Mouse (Mus musculus): ENCODE measurements around the gene Trmt10b. TPM values are rescaled to one million over a fixed set of nuclear protein-coding genes. Genes with fewer than 3 reads are reported as not detected.

The Trmt10b gene
- total RNA-seq (2014; rRNA removed; ENCODE audit: low replicate concordance), result 0.65 and 2.1 TPM in 2 replicates
- polyA plus RNA-seq (2015; fragmentation: Nextera tagmentation; extraction: Ambion mirVana), result 6.3 and 9.2 TPM in 2 replicates

DNA sequence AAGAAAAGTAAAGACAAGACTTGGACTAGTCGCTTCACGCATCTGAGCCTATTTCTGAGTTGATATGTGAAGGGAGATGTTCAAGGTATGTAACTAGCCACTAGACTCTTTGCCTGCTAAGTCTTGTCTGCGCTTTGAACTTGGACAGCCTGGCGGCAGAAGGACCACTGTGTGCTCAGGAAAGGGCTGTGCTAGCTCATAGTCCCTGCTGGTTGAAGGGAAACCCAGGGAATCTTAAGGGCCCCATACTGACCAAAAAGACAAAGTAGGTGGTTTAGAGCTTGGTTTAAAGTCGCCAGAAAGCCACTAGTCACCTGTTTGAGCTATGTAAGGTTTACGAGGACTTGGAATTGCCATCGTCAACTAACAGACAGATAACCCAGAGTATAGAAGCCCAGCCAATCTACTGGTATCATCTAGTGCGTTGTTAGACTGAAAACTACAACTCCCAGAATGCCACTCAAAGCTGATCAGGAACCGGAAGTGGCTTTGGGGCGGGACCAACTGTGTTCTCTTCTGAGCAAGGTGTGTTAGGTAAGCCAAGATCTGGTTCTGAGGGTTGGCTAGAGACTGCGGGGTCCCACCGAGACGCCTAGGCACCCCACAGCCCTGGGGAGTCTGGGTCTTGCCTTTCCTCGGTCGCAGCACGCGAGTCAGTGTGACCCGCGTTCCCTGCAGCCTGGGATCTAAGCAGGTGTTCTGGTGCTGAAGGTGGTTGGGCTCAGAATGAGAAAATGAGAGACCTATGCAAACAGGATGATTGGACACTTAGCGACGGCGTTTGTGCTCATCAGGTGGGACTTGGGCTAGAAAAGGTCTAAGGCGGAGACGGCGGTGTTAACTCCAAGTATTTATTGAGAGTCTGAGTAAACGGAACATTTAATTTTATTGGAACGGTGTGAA, at the start of gene Trmt10b:
Gene Trmt10b, plus strand, starts transcription at position 466 of the 903 bp plus-strand sequence.
- H3K9ac ChIP-seq (replicated peaks; ENCODE audit: low read depth, low read length), result peak within 1 kb of the TSS; percentile 65
- no peaks in the 10 kb centered on the region for H3K9me3 ChIP-seq (replicated peaks; ENCODE audit: control insufficient read depth, low read length)
- 0 out of 2 replicates have a peak, but pooled peaks cover 3% of the 10 kb centered on the region for H3K4me1 ChIP-seq (ENCODE audit: control insufficient read depth, insufficient read depth)
- WGBS, result 17% methylated on average over 27 of the region's 27 CpGs
- ATAC-seq (ENCODE audit: insufficient read depth, low read depth), result peak; percentile 44; the same call in 1 of the 2 replicates
- H3K27me3 ChIP-seq (ENCODE audit: control insufficient read depth, insufficient read depth, low read length), result no peaks in the 10 kb centered on the region
- H3K27ac ChIP-seq (ENCODE audit: low read depth), result no peak within 1 kb of the TSS
- peak within 1 kb of the TSS; percentile 81 for H3K4me2 ChIP-seq (ENCODE audit: low read depth, low read length)
- H3K4me3 ChIP-seq (ENCODE audit: low read depth, low read length), result peak within 1 kb of the TSS; percentile 89
- peak; percentile 78 for DNase-seq (ENCODE audit: low spot score)
- TF ChIP-seq CTCF (IDR thresholded peaks at IDR 0.05; ENCODE audit: low read depth), result no peak
- no peak for TF ChIP-seq EP300 (IDR thresholded peaks at IDR 0.05; ENCODE audit: low read depth)
- peaks cover 20% of the 10 kb centered on the region for H3K36me3 ChIP-seq (replicated peaks; ENCODE audit: control insufficient read depth, insufficient read depth, low read length)

DNA sequence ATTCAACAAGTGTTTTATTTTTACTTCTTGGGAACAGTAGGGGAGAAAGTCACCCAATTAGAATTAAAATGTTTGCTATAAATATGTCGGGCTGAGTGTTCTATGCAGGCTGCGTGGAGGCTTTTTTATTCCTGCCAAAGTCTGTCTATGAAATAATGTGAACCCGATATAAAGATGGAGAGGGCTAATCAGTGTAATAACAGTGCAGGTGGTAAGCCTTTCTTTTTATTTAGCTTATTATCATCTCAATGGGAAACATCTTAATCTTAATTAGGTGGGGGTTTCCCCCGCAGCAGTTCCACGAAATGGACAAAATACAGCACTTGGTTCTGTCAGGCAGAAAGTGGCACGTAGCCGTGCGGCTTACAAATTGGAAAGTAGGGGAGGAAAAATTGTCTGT, 45.7 kb upstream of the Trmt10b start:
- no peak overlapping the region for H3K27ac ChIP-seq (ENCODE audit: low read depth)
- DNase-seq (ENCODE audit: low spot score), result no peak
- H3K27me3 ChIP-seq (ENCODE audit: control insufficient read depth, insufficient read depth, low read length), result no peaks in the 10 kb centered on the region
- 85% methylated on average over 8 of the region's 8 CpGs for WGBS
- no peaks in the 10 kb centered on the region for H3K9me3 ChIP-seq (replicated peaks; ENCODE audit: control insufficient read depth, low read length)
- no peaks in the 10 kb centered on the region for H3K36me3 ChIP-seq (replicated peaks; ENCODE audit: control insufficient read depth, insufficient read depth, low read length)
- no peak overlapping the region for H3K9ac ChIP-seq (replicated peaks; ENCODE audit: low read depth, low read length)
- no peak for ATAC-seq (ENCODE audit: insufficient read depth, low read depth)
- TF ChIP-seq CTCF (IDR thresholded peaks at IDR 0.05; ENCODE audit: low read depth) (no peak), EP300 (IDR thresholded peaks at IDR 0.05; ENCODE audit: low read depth) (no peak)
- no peak overlapping the region for H3K4me2 ChIP-seq (ENCODE audit: low read depth, low read length)
- H3K4me3 ChIP-seq (ENCODE audit: low read depth, low read length), result no peak overlapping the region
- no peaks in the 10 kb centered on the region for H3K4me1 ChIP-seq (ENCODE audit: control insufficient read depth, insufficient read depth)

GRCm38 (mm10) chr4:45252861-45253262, 44.1 kb upstream of the Trmt10b start:
- Histone ChIP-seq H3K4me1 (ENCODE audit: control insufficient read depth, insufficient read depth) (no peaks in the 10 kb centered on the region), H3K4me3 (ENCODE audit: low read depth, low read length) (no peak overlapping the region), H3K9ac (replicated peaks; ENCODE audit: low read depth, low read length) (no peak overlapping the region), H3K27ac (ENCODE audit: low read depth) (no peak overlapping the region), H3K36me3 (replicated peaks; ENCODE audit: control insufficient read depth, insufficient read depth, low read length) (no peaks in the 10 kb centered on the region), H3K27me3 (ENCODE audit: control insufficient read depth, insufficient read depth, low read length) (no peaks in the 10 kb centered on the region), H3K9me3 (replicated peaks; ENCODE audit: control insufficient read depth, low read length) (no peaks in the 10 kb centered on the region), H3K4me2 (ENCODE audit: low read depth, low read length) (no peak overlapping the region)
- ATAC-seq (ENCODE audit: insufficient read depth, low read depth) (no peak), DNase-seq (ENCODE audit: low spot score) (no peak)
- 68% methylated on average over 9 of the region's 9 CpGs for WGBS
- TF ChIP-seq CTCF (IDR thresholded peaks at IDR 0.05; ENCODE audit: low read depth) (no peak), EP300 (IDR thresholded peaks at IDR 0.05; ENCODE audit: low read depth) (no peak)

DNA sequence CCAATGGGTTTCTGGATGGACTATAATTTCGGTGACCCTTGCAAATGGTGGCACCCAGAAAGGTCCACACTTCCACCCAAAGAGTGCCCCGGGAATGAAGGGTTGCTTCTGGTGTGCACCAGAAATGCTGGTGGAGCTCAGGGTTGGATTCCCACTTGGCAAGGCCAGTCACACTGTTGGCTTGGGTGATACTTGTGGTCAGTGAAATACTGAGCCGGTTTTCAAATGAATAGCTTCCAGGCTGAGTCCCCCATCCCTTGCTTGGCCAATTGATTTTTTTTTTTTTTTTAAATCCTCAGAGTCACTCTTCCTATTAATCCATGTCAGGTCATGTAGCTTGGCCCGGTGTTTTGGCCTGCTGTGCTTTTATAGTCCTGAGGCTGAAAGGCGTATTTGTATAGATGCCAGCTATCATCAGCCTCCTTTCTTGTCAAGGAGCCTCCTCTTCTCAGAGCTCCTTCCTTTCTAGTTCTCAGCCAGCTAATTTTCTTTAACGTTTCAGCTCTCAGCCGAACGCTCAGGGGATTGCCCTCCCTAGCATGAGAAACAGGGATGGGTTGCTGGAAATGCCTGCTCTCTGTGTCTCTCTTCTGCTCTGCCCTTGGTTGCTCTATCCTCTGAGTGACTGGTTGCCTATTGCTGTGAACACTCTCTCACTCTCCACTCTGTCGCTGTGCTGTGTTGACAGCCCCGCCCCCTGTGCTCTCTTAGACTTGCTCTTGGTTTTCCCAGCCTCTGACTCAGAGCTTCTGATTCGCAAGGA, 42.9 kb upstream of the Trmt10b start:
- no peak overlapping the region for H3K4me3 ChIP-seq (ENCODE audit: low read depth, low read length)
- no peaks in the 10 kb centered on the region for H3K4me1 ChIP-seq (ENCODE audit: control insufficient read depth, insufficient read depth)
- no peaks in the 10 kb centered on the region for H3K27me3 ChIP-seq (ENCODE audit: control insufficient read depth, insufficient read depth, low read length)
- ATAC-seq (ENCODE audit: insufficient read depth, low read depth) (no peak; the same call in 1 of the 2 replicates), DNase-seq (ENCODE audit: low spot score) (peak; percentile 15)
- H3K36me3 ChIP-seq (replicated peaks; ENCODE audit: control insufficient read depth, insufficient read depth, low read length), result no peaks in the 10 kb centered on the region
- no peak overlapping the region for H3K27ac ChIP-seq (ENCODE audit: low read depth)
- no peaks in the 10 kb centered on the region for H3K9me3 ChIP-seq (replicated peaks; ENCODE audit: control insufficient read depth, low read length)
- H3K9ac ChIP-seq (replicated peaks; ENCODE audit: low read depth, low read length), result no peak overlapping the region
- no peak for TF ChIP-seq EP300 (IDR thresholded peaks at IDR 0.05; ENCODE audit: low read depth)
- no peak for TF ChIP-seq CTCF (IDR thresholded peaks at IDR 0.05; ENCODE audit: low read depth)
- WGBS, result 36% methylated on average over 11 of the region's 11 CpGs
- H3K4me2 ChIP-seq (ENCODE audit: low read depth, low read length), result no peak overlapping the region

DNA sequence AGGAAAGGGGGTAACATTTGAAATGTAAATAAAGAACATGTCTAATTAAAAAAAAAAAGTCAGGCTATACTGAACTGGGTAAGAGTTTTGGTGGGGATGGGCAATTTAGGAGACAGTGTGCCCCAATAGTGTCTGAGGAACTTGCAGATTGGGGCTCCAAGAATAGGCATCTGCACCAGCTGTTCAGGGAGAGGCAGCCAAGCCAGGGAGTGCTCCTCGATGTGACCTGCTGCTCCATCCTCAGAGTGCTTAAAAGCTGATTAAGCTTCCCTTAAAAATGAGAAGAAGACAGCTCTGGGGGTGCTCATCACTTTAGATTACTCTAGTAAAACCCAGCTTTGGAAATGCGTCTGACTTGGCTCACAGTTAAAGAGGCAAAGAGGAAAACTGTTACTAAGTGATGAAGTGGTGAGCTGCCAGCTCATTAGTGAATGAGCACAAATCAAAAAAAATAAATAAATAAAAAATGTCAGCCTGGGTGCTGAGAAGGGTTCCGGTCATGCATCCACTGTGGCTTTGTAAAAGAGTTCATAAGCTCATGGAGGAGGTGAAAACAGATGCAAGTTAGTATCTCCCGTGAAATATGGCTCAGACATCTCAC, 37.6 kb upstream of the Trmt10b start:
- TF ChIP-seq EP300 (IDR thresholded peaks at IDR 0.05; ENCODE audit: low read depth) (no peak), CTCF (IDR thresholded peaks at IDR 0.05; ENCODE audit: low read depth) (no peak)
- H3K9me3 ChIP-seq (replicated peaks; ENCODE audit: control insufficient read depth, low read length), result no peaks in the 10 kb centered on the region
- no peaks in the 10 kb centered on the region for H3K4me1 ChIP-seq (ENCODE audit: control insufficient read depth, insufficient read depth)
- no peak overlapping the region for H3K4me3 ChIP-seq (ENCODE audit: low read depth, low read length)
- DNase-seq (ENCODE audit: low spot score) (no peak), ATAC-seq (ENCODE audit: insufficient read depth, low read depth) (no peak)
- H3K27ac ChIP-seq (ENCODE audit: low read depth), result no peak overlapping the region
- H3K9ac ChIP-seq (replicated peaks; ENCODE audit: low read depth, low read length), result no peak overlapping the region
- no peak overlapping the region for H3K4me2 ChIP-seq (ENCODE audit: low read depth, low read length)
- H3K36me3 ChIP-seq (replicated peaks; ENCODE audit: control insufficient read depth, insufficient read depth, low read length), result no peaks in the 10 kb centered on the region
- WGBS, result 52% methylated on average over 4 of the region's 4 CpGs
- no peaks in the 10 kb centered on the region for H3K27me3 ChIP-seq (ENCODE audit: control insufficient read depth, insufficient read depth, low read length)
